Mouse (Mus musculus): Measurements from ENCODE around the gene Kcnj9.

- TF ChIP-seq CTCF (IDR thresholded peaks at IDR 0.05; ENCODE audit: low read depth) (no peak), EP300 (optimal IDR thresholded peaks at IDR 0.05) (no peak)
Observed at GRCm38 (mm10) chr1:172271765-172272164, 57.4 kb downstream of the Kcnj9 start.
